Mouse (Mus musculus): Measurements from ENCODE around the gene Sdc4.

Sdc4 gene

DNA sequence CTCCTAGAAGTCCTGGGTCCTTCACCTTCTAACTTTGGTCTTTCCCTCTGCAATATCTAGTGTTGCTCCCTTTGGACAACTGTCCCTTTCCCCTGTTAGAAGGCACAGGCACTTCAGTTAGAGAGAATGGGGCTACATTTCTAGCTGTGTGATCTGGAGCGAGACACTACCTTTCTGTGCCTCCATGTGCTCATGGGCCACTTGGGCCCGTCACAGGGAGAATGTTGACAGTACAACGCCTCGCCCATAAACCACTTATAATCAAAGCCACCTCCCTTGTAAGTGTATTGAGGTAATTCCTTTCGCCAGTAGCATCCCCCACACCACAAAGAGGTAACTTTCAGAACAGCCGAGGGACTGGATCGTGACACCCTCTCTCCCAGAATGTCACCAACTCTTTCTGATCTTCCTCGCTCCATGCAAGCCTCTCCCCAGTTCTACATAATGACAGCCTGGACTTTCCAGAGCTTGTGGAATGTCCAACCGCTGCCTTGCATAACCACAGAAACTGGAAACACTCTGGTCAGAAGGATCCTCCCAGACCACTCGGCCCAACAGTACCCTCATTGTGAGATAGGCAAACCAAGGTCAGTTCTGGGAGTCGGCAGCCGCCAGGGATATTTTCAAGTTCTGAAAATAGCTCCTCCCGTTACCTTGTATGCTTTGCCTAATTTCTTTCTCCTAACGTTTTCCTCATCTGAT is 5.8 kb upstream of the Sdc4 start:
- DNase-seq (ENCODE audit: low spot score): no peak

DNA sequence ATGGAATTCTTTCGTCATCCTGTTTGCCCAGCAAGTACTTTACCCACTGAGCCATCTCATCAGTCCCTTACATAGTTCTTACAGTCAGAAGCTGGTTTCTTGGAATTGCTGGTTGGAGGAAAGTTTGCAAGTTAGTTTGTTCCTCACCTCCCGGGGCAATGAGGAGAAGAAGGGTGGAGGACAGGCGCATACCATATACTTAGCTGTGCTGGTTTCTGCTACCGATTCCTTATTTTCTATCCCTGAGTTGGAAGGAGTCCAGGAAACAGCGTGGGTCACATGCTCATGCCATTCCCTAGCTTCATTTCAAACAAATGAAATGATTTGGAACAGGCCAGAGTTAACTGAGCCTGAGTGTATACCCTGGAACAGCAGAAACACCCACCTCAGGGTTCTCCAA is 5.2 kb upstream of the Sdc4 start:
- DNase-seq (ENCODE audit: low spot score): no peak

DNA sequence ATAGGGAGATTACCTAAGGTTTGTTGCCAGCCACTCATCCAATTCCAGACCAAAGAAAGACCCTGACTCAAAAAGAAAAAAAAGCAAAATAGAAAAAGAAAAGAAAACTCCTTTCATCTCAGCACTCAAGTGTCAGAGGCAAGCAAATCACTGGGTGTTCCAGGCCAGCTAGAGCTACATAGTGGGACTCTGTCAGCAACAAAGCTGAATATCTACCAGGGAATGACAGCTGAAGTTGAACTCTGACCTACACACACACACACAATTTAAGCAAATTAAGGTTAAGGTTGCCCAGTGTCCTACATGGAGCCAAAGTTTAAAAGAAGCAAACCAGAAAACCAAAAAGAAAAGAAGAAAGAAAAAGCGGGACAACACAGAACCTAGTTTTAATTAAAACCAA is 4.5 kb upstream of the Sdc4 start:
- no peak for DNase-seq (ENCODE audit: low spot score)

DNA sequence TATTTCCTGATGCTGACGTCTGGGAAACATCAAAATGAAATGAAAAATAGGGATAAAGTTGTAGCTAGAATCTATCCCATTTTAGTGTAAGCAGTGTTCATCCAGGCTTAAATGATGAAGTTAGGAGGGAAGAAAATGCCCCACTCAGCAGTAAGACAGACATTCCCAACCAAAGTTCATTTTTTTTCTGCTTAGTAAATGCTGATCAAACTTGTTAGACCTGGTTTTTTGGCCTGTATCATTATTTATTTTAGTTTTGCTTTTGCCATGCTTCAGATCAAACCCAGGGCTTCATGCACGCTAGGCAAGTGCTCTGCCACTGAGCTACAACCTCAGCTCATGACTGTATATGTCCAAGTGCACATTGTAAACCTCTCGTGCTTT is 2.4 kb upstream of the Sdc4 start:
- DNase-seq (ENCODE audit: low spot score): no peak

DNA sequence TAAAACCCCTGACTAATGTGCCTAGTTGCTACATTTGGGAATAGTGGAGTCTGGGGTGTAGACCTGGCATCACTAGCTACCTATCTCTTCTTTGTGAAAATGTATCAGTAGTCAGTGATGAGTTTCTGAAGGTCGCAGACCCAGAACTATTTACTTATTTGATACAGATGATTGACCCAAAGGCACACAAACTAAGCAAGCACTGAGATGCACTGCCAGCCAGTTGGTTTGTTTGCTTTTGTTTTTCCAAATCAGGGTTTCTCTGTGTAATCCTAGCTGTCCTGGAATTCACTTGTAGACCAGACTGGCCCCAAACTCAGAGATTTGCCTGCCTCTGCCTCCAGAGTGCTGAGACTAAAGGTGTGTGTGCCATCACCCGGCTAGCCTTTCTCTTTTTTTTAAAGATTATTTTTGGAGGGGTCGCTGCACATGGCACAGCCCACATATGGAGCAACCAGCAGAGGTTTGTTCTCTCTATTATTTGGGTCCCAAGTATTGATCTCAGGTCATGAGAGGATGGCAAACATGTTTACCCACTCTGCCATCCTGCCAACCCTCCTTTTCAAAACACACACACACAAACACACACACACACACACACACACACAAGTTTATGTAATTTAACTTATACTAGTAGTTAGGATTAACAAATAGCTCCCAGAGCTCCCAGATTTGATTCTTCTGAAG is 1.9 kb upstream of the Sdc4 start:
- no peak for DNase-seq (ENCODE audit: low spot score)

DNA sequence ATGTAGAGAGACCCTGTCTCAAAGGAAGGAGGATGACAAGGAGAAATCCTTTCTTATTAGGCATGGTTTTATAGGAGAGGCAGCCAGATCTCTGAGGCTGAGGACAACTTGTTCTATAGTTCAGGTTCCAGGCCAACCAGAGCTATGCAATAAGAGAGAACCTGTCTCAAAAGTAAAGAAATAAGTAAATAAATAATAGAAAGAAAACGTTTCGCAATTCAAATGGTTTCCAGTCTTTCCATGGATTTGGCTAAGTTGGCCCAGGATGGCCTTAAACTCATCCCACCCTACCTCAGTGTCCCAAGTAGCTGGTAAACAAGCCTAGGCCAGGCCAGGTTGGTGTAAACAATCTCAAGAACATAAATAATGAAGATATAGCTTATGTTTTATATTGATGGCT is 1.0 kb upstream of the Sdc4 start:
- DNase-seq (ENCODE audit: low spot score): no peak

DNA sequence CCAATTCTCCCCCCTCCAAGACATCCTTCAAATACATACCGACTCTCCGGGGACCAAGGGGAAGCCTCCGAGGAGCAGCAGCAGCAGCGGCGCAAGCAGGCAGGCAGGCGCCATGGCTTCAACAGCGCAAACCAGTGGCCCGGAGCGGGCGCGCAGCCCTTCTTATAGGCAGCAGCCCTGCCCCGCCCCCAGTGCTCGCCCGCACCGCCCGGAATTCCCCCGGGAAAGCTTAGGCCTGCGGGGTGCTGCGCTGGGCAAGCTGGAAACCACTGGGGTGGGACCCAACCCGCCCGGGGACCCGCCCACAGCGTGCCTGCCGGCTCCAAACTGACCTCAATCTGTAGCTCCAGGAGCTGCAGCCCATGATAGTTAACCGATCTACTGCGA is 643 bp downstream of the Sdc4 start:
- DNase-seq (ENCODE audit: low spot score): peak; percentile 84

DNA sequence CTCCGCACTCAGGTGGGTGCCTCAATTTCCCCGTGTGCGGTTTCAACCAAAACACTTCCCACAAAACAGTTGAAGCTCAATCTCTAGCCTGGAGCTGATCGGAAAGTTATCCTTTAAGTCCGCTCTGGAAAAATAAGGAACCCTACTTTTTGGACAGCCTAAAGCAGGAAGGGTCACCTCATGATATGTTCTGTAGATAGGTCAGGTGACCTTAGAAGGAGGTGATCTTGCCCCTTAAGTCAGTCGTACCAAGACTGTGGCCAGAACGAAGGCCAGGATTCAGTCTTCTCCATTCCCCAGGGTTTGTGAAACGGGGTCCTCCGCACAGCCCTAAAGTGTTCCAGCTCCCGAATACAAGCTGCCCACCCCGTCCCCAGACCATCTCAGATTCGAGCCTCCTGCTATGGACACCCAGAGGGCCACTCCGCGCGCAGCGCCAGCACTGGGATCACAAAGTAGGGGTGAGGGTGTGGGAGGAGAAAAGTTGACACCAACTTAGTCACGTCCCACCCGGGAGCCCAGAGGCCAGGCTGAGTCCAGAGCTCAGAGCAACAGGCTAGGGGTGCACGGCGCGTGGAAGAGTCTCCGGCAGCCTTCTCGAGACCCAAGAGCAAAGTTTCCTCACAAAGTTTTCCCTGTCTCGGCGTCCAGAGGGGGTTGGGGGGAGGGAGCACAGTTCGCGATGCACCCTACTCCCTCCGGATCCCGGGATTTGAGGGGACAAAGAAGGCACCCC is 1.2 kb downstream of the Sdc4 start:
- DNase-seq (ENCODE audit: low spot score): no peak

DNA sequence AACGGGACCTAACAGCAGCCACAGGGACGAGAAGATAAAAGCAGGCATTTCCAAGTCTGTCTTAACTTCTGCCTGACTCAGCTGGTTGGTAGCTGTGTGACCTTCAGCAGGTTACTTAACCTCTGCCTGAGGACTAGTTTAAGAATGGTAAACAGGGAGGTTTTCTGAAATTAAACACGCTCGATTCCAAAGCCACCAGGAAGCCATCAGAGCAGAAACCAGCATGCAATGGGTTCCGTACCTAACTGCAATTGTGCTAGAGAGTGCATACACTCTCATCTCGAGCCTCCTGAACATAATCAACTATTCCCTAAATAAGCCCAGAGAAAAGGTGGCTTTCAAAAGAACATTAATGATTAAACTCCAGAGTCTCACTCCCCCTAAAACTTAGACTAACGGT is 2.0 kb downstream of the Sdc4 start:
- no peak for DNase-seq (ENCODE audit: low spot score)

DNA sequence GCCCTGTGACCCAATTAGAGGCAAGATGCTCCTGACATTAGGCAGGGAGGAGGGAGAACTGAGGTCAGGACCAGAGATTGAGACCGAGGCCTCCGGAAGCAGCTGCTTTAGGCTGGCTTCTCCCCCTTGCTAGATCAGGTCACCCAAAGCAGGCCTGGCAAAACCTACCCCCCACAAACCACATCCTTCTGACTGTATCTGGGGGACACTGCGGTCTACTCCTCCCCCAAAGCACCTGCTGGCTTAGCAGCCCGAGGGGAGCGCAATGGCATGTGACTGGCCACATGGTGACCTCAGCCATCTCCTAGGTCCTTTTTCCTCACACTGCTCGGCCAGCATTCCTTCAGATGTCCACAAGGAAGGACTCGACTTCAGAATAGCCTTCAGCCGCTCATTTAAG is 2.5 kb downstream of the Sdc4 start:
- DNase-seq (ENCODE audit: low spot score): no peak

DNA sequence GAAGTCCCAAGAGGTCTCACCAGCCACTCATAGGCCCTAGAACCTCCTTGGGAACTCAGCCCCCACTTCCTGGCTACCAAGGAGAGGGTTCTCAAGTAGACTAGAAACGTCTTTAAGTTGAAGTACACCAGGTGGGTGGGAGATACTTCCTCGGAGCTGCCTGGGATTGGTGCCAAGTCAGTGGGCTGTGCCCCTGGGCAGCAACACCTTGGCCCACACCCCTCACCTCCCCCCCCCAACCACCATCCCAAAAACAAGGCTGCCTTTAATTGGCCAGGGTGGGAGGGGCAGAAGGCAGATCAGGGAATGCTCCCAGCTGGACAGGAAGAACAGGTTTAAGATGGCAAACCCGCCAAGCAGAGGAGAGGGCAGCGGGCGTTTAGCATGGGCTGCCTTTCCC is 3.4 kb downstream of the Sdc4 start:
- DNase-seq (ENCODE audit: low spot score): no peak

DNA sequence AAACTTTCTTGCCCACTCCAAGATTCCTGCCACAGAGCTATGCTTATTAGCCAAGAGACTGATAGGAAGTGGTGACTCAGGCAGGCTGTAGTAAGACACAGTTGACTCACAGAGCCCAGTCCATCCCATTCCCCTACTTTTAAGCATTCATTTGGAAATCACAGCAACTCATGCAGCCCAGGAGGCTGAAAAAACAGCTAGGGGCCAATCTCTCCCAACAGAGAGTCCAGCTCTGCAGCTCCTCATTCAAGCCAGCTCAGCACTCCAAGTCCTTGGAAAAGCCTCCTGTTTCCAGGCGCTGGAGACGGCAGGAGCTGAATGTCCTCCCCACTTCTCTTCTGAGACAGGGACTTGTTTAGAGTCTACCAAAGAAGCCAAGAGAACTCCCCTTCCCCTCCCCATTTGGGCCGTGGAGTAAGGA is 4.7 kb downstream of the Sdc4 start:
- no peak for DNase-seq (ENCODE audit: low spot score)

DNA sequence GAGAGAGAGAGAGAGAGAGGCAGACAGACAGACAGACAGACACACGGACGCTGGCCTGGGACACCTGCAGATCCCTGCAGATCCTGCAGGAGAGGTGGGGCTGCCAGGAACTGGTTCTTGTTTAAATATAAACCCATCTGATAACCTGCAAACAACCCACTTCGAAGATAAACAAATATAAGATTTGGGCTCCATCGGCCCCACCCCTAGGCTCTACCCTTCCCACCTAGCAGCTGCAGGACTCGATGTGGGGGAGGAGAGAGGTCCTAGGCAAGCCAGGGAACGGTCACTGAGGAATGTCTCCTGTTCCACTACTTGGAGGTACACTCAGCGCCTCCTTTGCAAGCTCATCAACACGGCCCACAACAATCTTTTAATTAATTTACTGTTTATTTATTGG is 5.4 kb downstream of the Sdc4 start:
- DNase-seq (ENCODE audit: low spot score): no peak

DNA sequence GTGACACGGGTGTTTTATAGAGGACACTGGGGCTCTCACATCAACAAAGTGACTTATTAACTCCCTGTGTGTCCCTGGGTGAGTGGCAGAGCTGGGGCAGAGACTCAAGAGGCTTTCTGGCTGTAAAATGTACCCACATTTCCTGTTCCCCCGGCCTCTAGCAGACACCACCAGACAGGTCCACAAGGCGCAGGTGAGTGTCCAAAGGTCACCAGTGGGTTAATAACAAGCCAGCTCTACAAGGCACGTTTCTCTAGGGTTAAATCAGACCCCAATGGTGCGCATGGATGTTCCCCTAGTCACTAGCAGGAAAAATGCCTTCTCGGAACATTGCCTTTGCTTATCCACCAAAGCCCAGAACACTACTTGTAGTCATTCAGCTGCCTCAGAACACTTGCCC is 6.0 kb downstream of the Sdc4 start:
- no peak for DNase-seq (ENCODE audit: low spot score)

DNA sequence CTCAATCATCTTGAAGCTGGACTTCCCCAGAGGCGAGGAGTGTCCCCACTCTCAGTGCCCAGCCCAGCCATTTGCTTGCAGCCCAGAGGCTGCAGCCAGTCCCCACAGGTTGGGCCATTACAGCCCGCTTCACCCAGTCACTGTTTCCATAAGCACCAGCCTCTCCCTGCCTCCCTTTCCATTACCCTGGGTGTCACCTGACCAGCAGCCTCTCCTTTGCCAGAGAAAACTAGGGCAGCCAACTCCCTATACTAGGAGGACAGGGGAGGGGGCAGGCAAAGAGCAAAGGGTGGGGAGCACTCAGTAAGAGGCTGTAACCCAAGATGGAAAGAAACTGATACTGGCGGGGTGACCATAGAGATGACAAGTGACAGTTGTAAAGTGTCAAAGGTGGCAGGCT is 6.7 kb downstream of the Sdc4 start:
- no peak for DNase-seq (ENCODE audit: low spot score)

DNA sequence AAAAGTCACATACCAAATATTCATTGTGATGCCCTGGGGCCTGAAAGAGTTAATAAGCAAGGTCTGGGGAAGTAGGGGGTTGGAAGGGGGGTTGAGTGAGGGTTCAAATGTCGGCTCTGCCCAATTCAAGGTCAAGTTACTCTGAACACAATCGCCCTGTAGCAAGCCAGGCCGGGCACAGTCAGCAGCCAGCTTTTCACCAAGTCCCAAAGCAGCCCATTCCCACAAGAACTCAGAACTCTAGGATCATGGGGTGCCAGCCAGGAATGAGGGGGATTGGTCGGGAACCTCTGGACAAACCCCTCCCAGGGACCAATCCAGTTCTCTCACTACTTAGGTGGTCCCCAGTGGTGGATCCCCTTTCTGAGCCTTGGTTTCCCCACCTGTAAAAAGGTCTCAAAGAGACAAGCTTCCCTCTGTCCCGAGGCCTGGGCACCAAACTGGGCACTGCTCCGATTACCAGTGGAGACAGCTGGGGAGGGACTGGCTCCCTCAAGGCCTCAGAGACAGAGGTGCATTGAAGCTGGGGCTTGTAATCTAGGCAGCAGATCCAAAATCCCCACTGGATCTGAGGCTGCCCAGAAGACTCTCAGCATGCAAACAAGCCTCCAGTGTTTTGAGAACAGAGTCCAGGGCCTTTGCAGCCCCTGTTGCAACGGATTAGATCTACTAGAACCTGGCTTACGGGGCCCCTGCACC is 7.3 kb downstream of the Sdc4 start:
- DNase-seq (ENCODE audit: low spot score): no peak

DNA sequence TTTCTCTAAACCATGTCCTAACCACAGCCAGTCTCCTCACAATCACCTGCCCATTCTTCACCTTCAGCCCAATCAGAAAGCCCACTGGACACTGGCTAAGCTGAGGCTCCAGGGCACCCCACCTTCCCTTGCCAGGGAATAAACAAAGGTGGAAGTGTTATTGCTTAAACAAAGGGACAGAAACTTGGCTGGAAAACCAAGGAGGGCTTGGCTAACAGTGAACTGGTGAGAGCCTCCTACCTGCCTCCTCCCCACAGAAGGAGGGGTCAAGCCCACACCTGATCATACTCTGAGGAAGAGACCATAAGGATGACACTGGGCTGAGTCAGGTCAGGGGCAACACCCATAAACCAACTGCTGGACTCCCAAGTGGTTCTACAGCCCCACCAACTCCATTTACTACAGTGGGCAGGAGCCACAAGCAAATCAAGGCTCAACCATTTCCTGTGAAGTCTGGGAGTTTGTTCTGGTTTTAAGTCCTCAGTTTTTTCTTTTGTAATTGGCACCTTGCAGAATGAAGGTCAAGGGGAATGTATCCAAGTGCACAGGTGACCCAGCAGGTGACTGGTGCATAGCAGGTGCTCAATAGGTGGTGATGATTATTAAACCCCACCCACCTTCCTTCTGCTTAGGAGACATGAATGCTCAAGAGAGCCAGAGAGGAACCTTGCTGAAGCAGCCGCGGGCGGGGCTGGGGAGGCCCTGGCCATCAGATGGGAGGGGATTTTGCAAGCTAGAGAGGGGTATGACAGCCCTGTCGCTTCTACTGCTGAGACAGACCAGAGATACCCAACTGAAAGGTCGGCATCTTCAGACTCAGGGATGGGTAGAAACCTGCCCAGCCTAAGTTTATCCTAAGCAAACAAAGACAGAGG is 8.2 kb downstream of the Sdc4 start:
- DNase-seq (ENCODE audit: low spot score): no peak

DNA sequence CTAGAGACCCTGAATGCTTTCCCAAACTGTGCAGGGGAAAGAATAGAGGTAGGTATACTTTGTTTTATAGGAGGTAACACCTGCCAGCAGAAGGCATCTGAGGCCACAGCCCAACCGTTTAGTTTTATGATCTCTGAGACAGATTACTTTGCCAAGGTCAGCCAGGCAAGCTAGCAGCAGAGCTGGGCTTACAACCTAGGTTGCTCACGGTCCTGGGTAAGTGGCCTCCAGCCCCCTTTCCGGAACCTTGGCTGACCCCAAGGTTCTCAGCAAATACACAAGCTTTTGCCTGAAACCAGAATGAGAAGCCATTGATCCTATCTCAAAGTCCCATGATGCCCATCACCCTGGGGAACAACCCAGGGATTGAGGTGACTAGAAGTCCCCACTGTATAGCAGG is 9.0 kb downstream of the Sdc4 start:
- DNase-seq (ENCODE audit: low spot score): no peak

DNA sequence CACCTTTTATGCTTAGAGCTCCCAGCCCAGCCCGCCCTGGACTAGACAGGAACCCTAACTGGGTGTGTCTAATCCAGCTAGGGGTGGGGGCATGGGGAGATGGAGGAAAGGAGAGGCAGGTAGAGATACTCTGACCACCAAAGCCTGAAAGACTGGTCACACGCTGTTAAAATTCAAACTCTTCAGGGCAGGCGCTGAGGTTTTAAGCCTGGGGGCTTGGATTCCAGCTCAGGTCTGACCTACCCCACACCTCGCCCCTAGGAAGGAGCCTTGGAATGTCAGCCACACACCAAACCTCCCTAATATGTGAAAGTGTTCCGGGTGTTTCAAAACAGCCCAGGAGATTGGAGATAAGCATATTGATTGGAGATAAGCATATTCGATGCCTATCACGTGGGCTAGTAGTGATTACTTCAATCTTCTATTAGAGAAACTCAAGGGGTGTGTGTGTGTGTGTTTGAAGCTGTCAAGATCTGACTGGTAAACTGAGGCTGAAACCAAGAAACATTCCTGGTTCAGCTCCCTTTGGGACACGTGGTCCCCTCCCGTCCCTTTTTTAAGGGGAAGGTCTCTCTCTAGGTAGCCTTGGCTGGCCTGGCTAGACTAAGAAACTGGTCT is 10.3 kb downstream of the Sdc4 start:
- DNase-seq (ENCODE audit: low spot score): no peak

DNA sequence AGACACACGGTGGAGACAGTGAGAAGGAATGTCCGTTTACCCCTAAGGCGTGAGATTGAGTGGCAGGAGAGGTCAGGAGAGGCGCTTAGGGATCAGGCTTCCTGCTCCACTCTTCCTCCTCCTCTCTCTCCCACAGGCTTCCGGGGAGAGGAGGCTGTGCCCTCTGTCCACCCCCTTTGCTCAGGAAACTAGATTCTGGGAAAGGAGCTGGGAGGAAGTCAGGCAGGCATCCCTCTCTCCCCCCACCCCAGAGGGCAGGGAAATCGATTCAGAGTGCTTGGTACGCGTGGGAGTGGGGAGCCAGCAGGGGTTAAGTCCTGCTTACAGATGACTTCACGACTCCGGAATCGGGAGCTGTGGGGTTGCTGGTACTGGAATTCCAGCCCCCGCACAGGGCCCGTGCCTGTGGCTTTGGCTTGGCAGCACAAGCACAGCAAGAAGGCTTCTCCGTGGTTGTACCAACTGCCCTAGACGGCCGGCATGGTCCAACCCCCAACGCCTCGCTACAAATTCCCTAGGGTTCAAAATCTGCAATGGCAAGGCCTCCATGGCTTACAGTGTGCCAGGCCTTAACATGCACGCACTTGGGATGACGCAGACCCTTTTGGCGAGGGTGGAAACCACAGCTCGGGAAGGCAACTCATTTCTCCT is 11.0 kb downstream of the Sdc4 start:
- DNase-seq (ENCODE audit: low spot score): no peak
